Mouse (Mus musculus): ENCODE results near the gene Micall1.

Micall1 gene

DNA sequence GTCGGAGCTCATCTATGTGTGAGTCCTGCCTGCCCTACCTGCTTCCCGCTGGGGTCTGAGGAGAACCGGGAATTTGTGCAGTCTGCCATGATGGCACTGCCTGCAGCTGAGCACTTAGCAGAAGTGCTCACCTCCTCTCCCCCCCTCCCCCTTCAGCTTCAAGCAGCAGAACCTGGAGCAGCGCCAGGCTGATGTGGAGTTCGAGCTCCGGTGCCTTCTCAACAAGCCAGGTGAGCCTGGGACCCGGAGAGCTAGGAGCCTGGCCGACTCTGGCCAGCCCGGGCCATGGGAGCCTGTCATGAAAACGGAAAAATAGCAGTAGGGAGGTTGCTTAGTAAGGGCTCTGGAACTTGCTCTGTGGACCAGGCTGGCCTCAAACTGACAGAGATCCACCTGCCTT lies 22.1 kb downstream of the Micall1 start:
- peaks cover 17% of the 10 kb centered on the region for H3K36me3 ChIP-seq (ENCODE audit: control insufficient read depth, insufficient read depth, low read length, poor library complexity, severe bottlenecking)

DNA sequence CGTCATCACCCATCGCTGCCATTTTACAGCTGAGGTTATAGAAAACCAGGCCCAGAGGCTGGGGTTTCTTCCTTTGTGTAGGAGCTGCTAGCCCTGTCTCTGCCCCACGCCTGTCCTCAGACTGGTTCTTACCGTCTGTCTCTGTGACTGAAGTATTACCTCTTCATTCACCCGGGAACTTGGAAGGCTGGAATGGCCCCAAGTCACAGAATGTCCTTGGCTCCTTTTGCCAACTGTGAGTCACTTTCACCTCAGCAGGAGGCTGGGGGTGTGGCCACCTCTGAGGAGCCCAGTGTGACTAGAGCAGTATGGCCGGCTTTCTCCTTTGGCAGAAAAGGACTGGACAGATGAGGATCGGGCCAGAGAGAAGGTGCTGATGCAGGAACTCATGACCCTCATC lies 22.7 kb downstream of the Micall1 start:
- Histone ChIP-seq H3K36me3 (ENCODE audit: control insufficient read depth, insufficient read depth, low read length, poor library complexity, severe bottlenecking) (peaks cover 17% of the 10 kb centered on the region), H3K27me3 (ENCODE audit: control insufficient read depth, insufficient read depth, low read length, poor library complexity, severe bottlenecking) (no peaks in the 10 kb centered on the region)
- no peak for DNase-seq (ENCODE audit: low read depth, low spot score)

More for the DNA sequence above, 22.1 kb downstream of the Micall1 start:
- DNase-seq (ENCODE audit: low read depth, low spot score) = no peak
- H3K27me3 ChIP-seq (ENCODE audit: control insufficient read depth, insufficient read depth, low read length, poor library complexity, severe bottlenecking) = no peaks in the 10 kb centered on the region

DNA sequence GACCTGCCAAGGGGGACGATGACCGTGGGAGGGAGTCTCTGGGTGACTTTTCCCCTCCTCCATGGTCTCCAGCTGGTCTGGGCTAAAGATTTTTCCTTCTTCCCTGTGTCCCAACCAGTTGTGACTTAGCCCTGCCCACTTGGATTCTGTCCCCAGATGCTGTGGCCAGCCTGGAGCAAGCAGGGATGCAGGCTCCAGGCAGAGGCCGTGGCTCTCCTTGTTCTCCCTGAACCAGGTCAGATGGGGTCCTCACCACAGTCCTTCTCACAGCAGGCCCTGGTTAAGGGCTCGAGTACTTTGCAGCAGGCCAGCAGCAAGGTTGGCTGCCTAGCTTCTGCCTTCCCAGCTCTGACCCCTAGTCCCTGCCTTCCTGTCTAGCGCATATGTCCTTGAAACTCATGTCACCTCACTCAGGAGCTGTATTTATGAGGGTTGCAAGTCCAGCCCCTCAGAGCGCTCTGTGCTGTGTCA lies 24.5 kb downstream of the Micall1 start:
- H3K36me3 ChIP-seq (ENCODE audit: control insufficient read depth, insufficient read depth, low read length, poor library complexity, severe bottlenecking) = peaks cover 14% of the 10 kb centered on the region; the same call in 1 of the 2 replicates
- no peak for DNase-seq (ENCODE audit: low read depth, low spot score)
- H3K27me3 ChIP-seq (ENCODE audit: control insufficient read depth, insufficient read depth, low read length, poor library complexity, severe bottlenecking) = no peaks in the 10 kb centered on the region

DNA sequence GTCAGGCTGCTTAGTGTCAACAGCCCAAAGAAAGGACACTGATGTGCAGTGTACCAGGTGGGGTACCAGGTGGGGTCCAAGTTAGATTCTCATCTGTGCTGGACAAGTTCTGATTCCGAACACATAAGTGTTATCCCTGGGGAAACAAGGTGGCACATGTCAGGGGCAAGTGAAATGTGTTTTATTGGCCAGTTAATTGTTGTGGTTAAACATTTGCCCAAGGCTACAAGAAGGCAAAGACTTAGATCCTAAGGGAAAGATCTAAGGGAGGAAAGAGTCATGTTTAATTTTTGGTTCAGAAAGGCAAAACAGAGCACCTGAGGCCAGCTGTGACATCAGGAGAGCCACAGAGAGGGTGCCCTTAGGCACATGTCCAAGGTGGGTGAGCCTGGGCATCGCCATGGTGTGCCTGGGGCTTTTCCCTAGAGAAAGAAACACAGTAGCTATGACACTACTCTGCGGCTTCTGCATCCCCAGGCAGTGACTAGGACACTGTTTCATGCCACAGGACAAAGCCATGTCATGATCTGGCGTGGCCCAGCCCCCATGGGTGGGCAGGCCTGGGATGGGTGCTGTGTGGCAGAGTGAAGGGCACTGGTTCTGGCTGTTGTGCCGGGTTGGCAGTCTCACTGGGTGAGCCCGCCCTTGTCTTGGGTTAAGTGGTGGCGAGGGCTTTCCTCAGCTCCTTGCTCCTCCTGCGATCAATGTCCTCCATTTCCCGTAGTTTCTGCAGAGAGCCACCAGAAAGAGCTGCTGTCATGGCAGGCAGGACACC lies 26.0 kb downstream of the Micall1 start:
- DNase-seq (ENCODE audit: low read depth, low spot score) = no peak
- Histone ChIP-seq H3K27me3 (ENCODE audit: control insufficient read depth, insufficient read depth, low read length, poor library complexity, severe bottlenecking) (no peaks in the 10 kb centered on the region), H3K36me3 (ENCODE audit: control insufficient read depth, insufficient read depth, low read length, poor library complexity, severe bottlenecking) (peaks cover 11% of the 10 kb centered on the region; the same call in 1 of the 2 replicates)

DNA sequence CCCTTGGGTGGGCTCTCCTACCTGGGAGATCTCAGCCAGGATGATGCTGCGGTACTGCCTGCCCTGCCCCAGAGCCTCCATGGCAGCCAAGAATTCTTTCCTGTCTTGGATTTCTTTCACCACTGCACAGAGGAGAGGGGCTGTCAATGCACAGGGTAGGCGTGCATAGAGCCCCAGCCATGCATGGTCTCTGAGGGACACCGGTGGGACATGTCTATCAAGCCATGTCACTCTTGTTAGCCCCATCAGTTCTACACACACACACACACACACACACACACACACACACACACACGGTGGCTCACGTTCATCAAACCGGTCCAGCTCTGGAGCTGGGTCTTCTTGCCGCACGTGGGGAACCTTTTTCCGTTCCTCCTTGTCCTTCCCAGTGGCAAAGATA lies 26.6 kb downstream of the Micall1 start:
- DNase-seq (ENCODE audit: low read depth, low spot score) = no peak

DNA sequence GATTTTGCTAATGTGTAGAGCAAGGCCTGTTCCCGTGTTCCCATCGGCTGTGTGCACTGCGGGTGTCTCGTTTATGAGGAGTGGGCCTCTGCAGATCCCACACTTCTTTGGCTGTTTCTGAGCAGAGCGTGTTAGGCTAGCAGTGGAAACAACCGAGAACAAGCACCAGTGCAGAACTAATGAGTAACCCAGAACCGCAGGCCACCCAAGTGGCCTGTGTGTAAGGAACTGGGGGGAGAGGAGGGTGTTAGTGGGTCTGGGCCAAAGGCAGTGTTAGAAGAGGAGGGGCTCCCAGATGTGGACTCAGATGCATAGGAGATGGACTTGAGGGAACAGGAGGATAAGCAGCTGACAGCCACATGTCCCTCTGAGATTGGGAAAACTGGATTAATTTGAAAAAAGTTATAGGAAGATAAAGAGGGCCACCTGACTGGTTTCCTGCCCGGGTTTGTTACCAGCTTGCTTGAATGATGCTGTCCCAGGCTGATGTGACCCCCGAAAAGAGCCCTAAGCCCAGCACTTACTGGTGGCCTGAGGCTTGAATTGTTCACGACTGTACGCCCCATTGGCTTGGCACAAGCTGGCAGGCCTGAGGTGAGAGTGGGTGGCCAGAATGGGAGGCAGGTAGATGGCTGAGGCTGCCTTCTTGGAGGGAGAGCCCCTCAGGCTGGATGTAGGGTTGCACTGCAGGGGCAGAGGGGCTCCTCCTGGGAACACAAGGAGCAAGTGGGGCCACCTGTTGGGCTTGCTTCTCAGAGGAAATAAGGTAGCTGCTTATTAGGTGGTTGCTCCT lies 27.3 kb downstream of the Micall1 start:
- H3K36me3 ChIP-seq (ENCODE audit: control insufficient read depth, insufficient read depth, low read length, poor library complexity, severe bottlenecking) = peaks cover 9% of the 10 kb centered on the region; the same call in 1 of the 2 replicates
- H3K27me3 ChIP-seq (ENCODE audit: control insufficient read depth, insufficient read depth, low read length, poor library complexity, severe bottlenecking) = no peaks in the 10 kb centered on the region
- DNase-seq (ENCODE audit: low read depth, low spot score) = no peak

More for the DNA sequence above, 26.6 kb downstream of the Micall1 start:
- Histone ChIP-seq H3K36me3 (ENCODE audit: control insufficient read depth, insufficient read depth, low read length, poor library complexity, severe bottlenecking) (peaks cover 9% of the 10 kb centered on the region; the same call in 1 of the 2 replicates), H3K27me3 (ENCODE audit: control insufficient read depth, insufficient read depth, low read length, poor library complexity, severe bottlenecking) (no peaks in the 10 kb centered on the region)

DNA sequence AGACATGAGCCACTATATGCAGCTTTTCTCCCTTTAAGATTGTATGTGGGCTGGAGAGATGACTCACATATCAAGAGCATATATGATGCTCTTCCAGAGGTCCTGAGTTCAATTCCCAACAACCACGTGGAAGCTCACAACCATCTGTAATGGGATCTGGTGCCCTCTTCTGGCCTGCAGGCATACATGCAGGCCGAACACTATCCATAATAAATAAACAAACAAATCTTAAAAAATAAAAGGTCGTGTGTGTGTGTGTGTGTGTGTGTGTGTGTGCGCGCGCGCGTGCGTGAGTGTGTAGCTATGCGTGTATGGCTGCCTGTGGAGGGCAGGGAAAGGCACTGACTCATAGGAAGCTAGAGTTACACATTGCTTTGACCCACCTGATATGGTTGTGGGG lies 30.9 kb downstream of the Micall1 start:
- DNase-seq (ENCODE audit: low read depth, low spot score) = peak; percentile 42
- H3K27me3 ChIP-seq (ENCODE audit: control insufficient read depth, insufficient read depth, low read length, poor library complexity, severe bottlenecking) = no peaks in the 10 kb centered on the region
- H3K36me3 ChIP-seq (ENCODE audit: control insufficient read depth, insufficient read depth, low read length, poor library complexity, severe bottlenecking) = no peaks in the 10 kb centered on the region

DNA sequence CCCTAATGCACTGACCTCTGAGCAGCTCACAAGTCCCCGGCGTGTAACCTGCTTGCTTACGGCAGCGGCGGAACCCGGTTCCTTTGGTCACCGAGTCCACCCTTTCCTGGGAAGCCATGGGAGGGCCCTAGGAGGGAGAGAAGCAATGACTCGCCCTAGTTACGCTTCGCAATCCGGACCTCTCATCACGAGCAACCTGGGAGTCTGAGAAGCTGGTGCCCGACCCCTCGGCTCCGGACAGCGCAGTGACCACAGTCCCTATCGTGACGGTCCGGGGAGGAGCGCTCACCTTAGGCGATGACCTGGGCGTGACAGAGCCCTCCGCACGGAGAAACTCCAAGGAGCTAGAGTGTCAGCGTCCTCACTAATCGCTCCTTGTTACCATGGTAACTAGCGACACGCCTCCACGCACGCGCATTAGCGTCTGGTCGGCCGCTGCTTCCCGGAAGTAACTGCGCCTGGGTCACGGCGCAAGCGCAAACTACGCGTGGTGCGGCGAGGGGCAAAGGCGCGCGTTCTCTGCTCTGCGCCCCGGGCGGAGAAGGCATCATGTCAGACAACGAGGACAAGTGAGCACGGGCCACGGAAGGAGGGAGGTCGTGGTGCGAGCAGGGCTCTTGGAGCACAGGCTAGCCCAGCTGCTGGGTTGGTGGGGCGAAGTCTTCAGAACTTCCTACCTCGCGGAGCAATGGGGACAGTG lies 32.3 kb downstream of the Micall1 start, which contains the start of the genes Polr2f and 1700088E04Rik:
TSS of gene Polr2f (plus strand) at position 144 of the 700 bp plus-strand sequence.
TSS of gene 1700088E04Rik (minus strand) at position 388 of the 700 bp plus-strand sequence.
- peak; percentile 97 for DNase-seq (ENCODE audit: low read depth, low spot score)

DNA sequence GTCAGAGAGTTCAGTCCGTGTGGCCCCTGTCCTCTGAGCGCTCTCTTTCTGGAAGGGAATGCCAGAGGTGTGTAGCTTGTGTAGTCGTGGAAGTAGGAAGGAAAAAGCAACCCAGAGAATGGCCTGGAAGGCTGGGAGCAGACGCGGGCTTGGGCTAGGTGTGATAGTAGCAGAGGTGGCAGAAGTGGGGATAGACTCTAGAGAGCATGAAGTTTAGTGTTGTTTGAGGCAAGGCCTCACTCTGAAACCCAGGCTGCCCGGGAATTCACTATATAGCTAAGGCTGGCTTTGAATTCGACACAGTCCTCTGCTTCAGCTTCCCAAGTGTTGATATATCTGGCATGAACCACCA lies 32.8 kb downstream of the Micall1 start:
- H3K27me3 ChIP-seq (ENCODE audit: control insufficient read depth, insufficient read depth, low read length, poor library complexity, severe bottlenecking) = no peaks in the 10 kb centered on the region
- no peaks in the 10 kb centered on the region; the same call in 1 of the 2 replicates for H3K36me3 ChIP-seq (ENCODE audit: control insufficient read depth, insufficient read depth, low read length, poor library complexity, severe bottlenecking)
- no peak for DNase-seq (ENCODE audit: low read depth, low spot score)

More for the DNA sequence above, 32.3 kb downstream of the Micall1 start, which contains the start of the genes Polr2f and 1700088E04Rik:
- Histone ChIP-seq H3K27me3 (ENCODE audit: control insufficient read depth, insufficient read depth, low read length, poor library complexity, severe bottlenecking) (no peaks in the 10 kb centered on the region), H3K36me3 (ENCODE audit: control insufficient read depth, insufficient read depth, low read length, poor library complexity, severe bottlenecking) (no peaks in the 10 kb centered on the region; the same call in 1 of the 2 replicates)

DNA sequence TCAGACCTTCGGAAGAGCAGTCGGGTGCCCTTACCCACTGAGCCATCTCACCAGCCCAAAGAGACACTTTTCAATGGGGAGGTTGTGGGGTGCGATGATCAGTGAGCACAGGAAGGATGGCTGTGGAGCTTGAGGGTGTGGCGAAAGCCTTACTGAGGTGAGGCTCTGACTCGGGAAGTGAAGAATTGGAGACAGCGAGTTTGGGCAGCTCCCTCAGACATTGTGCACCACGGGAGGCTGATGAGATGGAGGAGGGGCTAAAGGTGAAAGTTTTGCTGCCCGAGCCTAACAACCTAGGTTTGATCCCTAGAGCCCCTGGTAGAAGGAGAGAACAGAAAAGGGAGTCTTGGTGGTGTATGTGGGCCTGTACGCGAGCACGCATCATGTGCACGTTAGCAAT lies 34.6 kb downstream of the Micall1 start:
- no peak for DNase-seq (ENCODE audit: low read depth, low spot score)
- Histone ChIP-seq H3K27me3 (ENCODE audit: control insufficient read depth, insufficient read depth, low read length, poor library complexity, severe bottlenecking) (no peaks in the 10 kb centered on the region), H3K36me3 (ENCODE audit: control insufficient read depth, insufficient read depth, low read length, poor library complexity, severe bottlenecking) (no peaks in the 10 kb centered on the region; the same call in none of the 2 replicates)

DNA sequence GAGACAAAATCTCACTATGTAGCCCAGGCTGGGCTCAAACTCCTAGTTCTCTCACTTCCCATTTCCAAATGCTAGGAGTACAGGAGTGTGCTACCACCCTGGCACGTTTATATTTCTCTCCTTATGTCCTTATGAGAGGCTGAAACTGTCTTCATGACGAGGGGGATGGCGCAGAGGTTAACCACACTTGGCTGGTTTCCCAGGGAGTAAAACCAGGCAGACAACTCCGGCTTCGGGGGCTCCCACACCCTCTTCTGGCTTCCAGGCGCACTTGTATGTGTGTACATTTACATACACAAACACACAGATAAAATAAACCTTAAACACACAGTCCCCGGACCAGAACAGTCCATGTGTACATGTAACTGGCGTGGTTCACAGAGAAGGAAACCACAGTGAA lies 35.3 kb downstream of the Micall1 start:
- H3K27me3 ChIP-seq (ENCODE audit: control insufficient read depth, insufficient read depth, low read length, poor library complexity, severe bottlenecking) = no peaks in the 10 kb centered on the region
- H3K36me3 ChIP-seq (ENCODE audit: control insufficient read depth, insufficient read depth, low read length, poor library complexity, severe bottlenecking) = no peaks in the 10 kb centered on the region; the same call in none of the 2 replicates
- DNase-seq (ENCODE audit: low read depth, low spot score) = no peak

DNA sequence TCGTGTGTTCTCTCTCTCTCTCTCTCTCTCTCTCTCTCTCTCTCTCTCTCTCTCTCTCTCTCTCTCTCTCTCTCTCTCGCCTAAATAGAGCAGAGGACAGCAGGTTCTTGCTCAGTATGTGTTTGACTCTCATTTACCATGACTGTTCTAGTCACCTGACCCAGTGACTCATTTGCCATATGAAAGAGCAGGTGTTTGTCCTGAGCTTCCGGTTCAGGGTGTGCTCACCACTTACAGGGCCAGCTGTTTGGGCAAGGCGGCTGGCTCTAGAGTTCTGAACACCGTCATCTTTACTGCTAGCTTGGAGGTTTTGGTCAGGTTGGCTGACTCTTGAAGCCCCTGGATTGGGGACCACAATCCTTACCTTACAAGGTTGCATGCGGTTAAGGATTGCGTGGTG lies 36.8 kb downstream of the Micall1 start:
- Histone ChIP-seq H3K36me3 (ENCODE audit: control insufficient read depth, insufficient read depth, low read length, poor library complexity, severe bottlenecking) (no peaks in the 10 kb centered on the region; the same call in none of the 2 replicates), H3K27me3 (ENCODE audit: control insufficient read depth, insufficient read depth, low read length, poor library complexity, severe bottlenecking) (no peaks in the 10 kb centered on the region)
- no peak for DNase-seq (ENCODE audit: low read depth, low spot score)

DNA sequence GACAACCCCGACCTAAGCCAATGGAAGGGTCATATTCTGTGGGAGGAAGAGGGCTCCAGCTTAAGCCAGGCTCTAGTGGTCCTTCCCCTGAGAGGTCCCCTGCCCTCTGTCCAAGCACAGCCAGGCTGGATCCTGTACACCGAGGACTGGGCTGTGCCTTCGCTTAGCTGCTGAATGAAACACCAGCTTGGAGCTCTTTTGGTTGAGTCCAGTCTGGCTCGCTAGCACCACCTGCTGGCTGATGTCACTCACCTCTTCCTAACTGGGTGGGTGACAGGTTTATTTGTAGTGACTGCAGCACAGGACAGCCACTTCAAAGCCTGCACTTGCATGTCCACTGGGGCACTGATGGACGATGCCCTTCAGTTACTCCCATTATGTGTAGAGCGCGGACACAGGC lies 39.8 kb downstream of the Micall1 start:
- Histone ChIP-seq H3K27me3 (ENCODE audit: control insufficient read depth, insufficient read depth, low read length, poor library complexity, severe bottlenecking) (no peaks in the 10 kb centered on the region), H3K36me3 (ENCODE audit: control insufficient read depth, insufficient read depth, low read length, poor library complexity, severe bottlenecking) (no peaks in the 10 kb centered on the region; the same call in none of the 2 replicates)
- peak; percentile 84 for DNase-seq (ENCODE audit: low read depth, low spot score)

DNA sequence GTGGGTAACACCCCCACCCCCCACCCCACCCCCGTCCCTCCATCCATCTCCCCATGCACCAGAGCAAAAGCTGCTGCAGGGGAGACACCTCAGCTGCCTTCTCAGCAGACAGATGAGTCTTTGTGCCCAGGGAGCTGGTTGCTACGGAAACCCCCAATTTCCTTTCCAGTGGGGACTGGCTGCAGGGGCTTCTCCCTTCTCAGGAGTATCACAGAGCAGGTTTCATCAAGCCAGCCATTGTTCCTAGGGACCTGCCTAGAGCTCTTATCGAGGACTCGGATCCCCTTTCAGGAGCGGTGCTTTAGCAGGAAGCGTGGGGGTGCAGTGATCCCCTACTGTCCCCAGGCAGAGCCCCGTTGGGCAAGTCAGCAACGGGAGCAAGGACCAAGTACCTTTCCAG lies 43.2 kb downstream of the Micall1 start:
- Histone ChIP-seq H3K27me3 (ENCODE audit: control insufficient read depth, insufficient read depth, low read length, poor library complexity, severe bottlenecking) (no peaks in the 10 kb centered on the region), H3K36me3 (ENCODE audit: control insufficient read depth, insufficient read depth, low read length, poor library complexity, severe bottlenecking) (no peaks in the 10 kb centered on the region; the same call in none of the 2 replicates)
- no peak for DNase-seq (ENCODE audit: low read depth, low spot score)

Measured in splenic B cell, adult 2 months (primary cell).